Mouse (Mus musculus) G1E-ER4 (cell line): Measurements from ENCODE around the gene Dnah11. TPM values are rescaled to one million over a fixed set of nuclear protein-coding genes. Genes with fewer than 3 reads are reported as not detected.

Experiments used
- GATA1 ChIP-seq: IDR thresholded peaks from one replicate; pipeline ENCODE4 v1.8.0; 2012; ENCODE audit warnings: low read length, inconsistent platforms
- polyA plus RNA-seq: library from polyadenylated mRNA; stranded (reverse); fragments of >175 nt; gene quantifications from 2 replicates; pipeline ENCODE4 v1.2.3, GENCODE M21; 2012

Dnah11 gene
- polyA plus RNA-seq, 1 experiment, result not detected

DNA sequence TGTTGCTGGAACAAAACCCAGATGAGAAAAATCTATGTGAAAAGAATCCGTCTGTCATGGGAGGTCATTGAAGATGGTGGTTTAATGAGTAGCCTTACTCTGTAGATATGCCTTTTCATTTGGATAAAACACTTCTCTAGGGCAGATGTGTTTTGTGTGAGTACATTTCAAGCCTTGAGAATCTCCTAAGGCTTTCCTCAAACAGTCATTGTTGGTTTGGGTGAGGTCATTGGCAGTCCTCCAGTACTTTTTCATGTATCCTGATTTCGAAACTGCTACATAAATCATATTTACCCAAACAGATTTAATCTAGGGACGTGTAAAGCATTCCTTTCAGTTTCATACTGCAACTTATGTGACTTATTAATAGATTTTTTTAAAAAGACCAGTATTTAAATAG is 370.5 kb downstream of the Dnah11 start:
- TF ChIP-seq GATA1, result no peak

Other genes with a start within 250 kb of the Dnah11 start
- gene Sp4, start 102.4 kb upstream of the Dnah11 start, polyA plus RNA-seq, result 24.0 and 31.1 TPM in 2 replicates